Mouse (Mus musculus): ENCODE results near the gene Smim6. TPM values are rescaled to one million over a fixed set of nuclear protein-coding genes. Genes with fewer than 3 reads are reported as not detected.

The Smim6 gene
- total RNA-seq (2023; ENCODE audit: inconsistent age): not detected in 4 replicates

DNA sequence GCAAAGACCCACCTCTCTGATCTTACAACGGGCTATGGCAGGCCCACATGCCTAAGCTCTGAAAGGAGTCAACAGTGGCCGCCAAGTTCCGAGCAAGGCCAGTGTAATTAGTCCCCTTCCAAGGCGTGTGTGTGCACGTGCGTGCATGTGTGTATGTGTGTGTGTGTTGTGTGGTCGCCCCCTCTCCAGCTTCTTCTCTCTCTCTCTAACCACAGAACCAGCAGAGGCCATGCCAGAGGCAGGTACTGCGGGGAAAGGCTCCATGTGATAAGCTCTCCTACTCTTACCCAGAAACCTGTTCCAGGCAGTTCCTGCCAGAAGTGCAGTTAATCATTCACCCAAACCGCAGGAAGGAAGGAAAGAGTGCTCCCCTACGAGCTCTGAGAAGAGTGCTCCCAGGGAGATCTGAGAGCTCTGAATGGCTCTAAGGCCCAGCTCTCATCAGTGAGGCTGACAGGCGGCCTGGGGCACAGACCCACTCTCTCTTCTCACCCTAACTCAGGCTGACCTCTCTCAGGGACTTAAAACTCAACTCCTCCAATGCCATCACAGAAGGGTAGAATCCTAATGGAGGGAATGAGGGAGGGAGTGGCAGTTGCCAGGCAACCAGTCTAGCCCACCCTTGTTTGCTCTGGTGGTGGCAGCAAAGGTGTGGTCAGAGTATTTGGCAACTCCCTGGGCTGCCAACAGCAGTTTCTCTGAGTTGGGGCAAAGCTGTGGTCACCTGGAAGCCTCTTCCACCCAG lies at the start of gene Smim6:
TSS of gene Smim6 (plus strand) at position 386 of the 745 bp plus-strand sequence.

DNA sequence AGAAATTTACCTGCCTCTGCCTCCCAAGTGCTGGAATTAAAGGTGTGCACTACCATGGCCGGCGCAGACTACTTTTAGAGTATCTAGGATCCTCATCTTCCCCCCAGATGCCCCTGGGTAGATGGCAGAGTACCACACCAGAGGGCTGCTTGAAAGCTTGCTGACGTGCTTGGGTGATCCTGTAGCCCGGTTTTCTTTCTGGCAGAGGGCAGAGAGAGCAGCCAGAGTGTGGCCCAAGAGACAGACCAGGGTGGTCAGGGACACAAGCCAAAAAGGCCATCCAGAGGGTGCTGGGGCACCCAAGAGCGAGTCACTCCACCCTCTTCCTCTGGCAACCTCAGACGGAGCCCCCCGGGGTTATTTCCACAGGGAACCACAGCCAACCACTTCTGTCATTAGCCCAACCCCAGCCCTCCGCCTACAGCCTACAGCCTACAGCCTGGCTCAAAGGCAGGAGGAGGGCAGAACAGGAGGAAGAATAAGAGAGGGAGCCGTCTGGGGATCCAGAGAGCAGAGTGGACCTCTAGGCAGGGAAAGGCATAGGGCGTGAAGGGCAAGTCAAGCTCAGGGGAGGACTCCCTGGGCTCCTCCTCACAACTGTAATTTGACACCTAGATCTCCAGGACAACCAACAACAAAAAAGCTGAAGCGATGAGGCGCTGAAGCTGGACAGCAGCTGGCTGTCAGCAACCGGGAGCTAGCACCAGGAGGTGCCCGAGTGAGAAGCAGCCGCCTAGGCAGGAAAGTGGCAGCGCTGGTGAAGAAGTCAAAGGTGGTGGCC lies 12.1 kb upstream of the Smim6 start, which contains the start of gene Smim5:
TSS of gene Smim5 (plus strand) at position 481 of the 781 bp plus-strand sequence.

DNA sequence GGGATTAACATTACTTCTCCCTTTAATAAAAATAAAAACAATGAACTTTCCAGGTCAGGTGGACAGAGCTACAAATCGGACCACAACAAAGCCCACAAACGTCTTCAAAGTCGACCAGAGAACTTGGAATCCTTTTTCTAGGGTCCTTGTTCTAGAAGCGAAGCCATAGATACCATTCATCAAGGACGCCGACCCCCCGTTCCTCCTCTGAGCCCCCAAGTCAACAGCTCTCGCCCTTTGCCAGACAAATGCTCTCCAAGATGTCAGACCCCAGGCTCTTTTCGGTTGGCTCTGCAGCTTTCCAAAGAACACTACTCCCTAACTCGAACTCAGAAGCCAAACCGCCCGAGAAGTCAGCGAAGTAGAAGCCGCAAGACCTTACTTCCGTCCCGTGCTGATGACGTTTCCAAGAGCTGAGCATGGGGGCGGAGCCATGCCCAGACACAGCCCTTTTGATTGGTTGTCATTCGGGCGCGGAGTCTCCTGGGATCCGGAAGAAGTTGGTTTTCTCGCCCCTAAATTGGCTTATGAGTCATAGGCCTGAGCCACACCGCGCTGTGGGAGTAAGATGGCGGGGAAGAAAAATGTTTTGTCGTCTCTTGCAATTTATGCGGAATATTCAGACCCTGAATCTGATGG lies 21.4 kb downstream of the Smim6 start, which contains the start of the genes Sap30bp and Recql5:
TSS of gene Sap30bp (plus strand) at position 175 of the 639 bp plus-strand sequence.
TSS of gene Recql5 (minus strand) at position 370 of the 639 bp plus-strand sequence.

Other genes with a start within 250 kb of the Smim6 start
- 286 to 382 TPM (median 375 TPM) in 4 replicates for gene Grb2, start 203.4 kb upstream of the Smim6 start, total RNA-seq (2023; ENCODE audit: inconsistent age)
- 51.4 to 54.2 TPM (median 52.6 TPM) in 4 replicates for gene Tmem94, start 146.6 kb upstream of the Smim6 start, total RNA-seq (2023; ENCODE audit: inconsistent age)
- gene Caskin2, start 98.4 kb upstream of the Smim6 start, total RNA-seq (2023; ENCODE audit: inconsistent age): 3.4 to 5.3 TPM (median 3.9 TPM) in 4 replicates
- gene Tsen54, start 97.3 kb upstream of the Smim6 start, total RNA-seq (2023; ENCODE audit: inconsistent age): 24.2 to 40.5 TPM (median 36.9 TPM) in 4 replicates
- gene Llgl2, start 88.0 kb upstream of the Smim6 start, total RNA-seq (2023; ENCODE audit: inconsistent age): 22.7 to 31.1 TPM (median 26.4 TPM) in 4 replicates
- 0.42 to 0.63 TPM (median 0.51 TPM) in 3 of 4 replicates, not detected in the other for gene Myo15b, start 53.6 kb upstream of the Smim6 start, total RNA-seq (2023; ENCODE audit: inconsistent age)
- gene Smim5, start 12.1 kb upstream of the Smim6 start, total RNA-seq (2023; ENCODE audit: inconsistent age): not detected in 4 replicates
- 40.8 to 57.3 TPM (median 51.2 TPM) in 4 replicates for gene Sap30bp, start 21.3 kb downstream of the Smim6 start, total RNA-seq (2023; ENCODE audit: inconsistent age)
- gene Recql5, start 21.5 kb downstream of the Smim6 start, total RNA-seq (2023; ENCODE audit: inconsistent age): 62.1 to 67.9 TPM (median 67.1 TPM) in 4 replicates
- 0.19 to 1.2 TPM (median 0.44 TPM) in 4 replicates for gene Itgb4, start 62.7 kb downstream of the Smim6 start, total RNA-seq (2023; ENCODE audit: inconsistent age)
- 16.3 to 20.2 TPM (median 18.7 TPM) in 4 replicates for gene Galk1, start 100.7 kb downstream of the Smim6 start, total RNA-seq (2023; ENCODE audit: inconsistent age)
- gene H3f3b, start 115.9 kb downstream of the Smim6 start, total RNA-seq (2023; ENCODE audit: inconsistent age): 3,106 to 3,747 TPM (median 3,372 TPM) in 4 replicates
- gene Unk, start 118.3 kb downstream of the Smim6 start, total RNA-seq (2023; ENCODE audit: inconsistent age): 71.4 to 82.5 TPM (median 80.3 TPM) in 4 replicates
- 58.7 to 68.2 TPM (median 59.6 TPM) in 4 replicates for gene Unc13d, start 165.9 kb downstream of the Smim6 start, total RNA-seq (2023; ENCODE audit: inconsistent age)
- gene Wbp2, start 175.0 kb downstream of the Smim6 start, total RNA-seq (2023; ENCODE audit: inconsistent age): 249 to 307 TPM (median 282 TPM) in 4 replicates
- gene Trim47, start 215.2 kb downstream of the Smim6 start, total RNA-seq (2023; ENCODE audit: inconsistent age): 0.54 to 1.4 TPM (median 0.57 TPM) in 3 of 4 replicates, not detected in the other
- gene Trim65, start 219.1 kb downstream of the Smim6 start, total RNA-seq (2023; ENCODE audit: inconsistent age): 35.0 to 42.1 TPM (median 37.0 TPM) in 4 replicates
- 53.7 to 79.8 TPM (median 64.1 TPM) in 4 replicates for gene Mrpl38, start 226.9 kb downstream of the Smim6 start, total RNA-seq (2023; ENCODE audit: inconsistent age)